Mouse (Mus musculus) embryonic fibroblast, embryonic 13.5 days (primary cell): ENCODE data around the gene Ppfibp1.

Source experiments
- CTCF ChIP-seq: IDR thresholded peaks from 2 replicates; pipeline ENCODE4 v1.5.1; 2011; ENCODE audit warnings: mild to moderate bottlenecking, control low read depth, low read length, moderate library complexity, borderline replicate concordance; ENCODE audit not compliant: insufficient read depth
- POLR2A ChIP-seq: IDR thresholded peaks from 2 replicates; pipeline ENCODE4 v1.6.1; 2011; ENCODE audit warnings: low read depth, mild to moderate bottlenecking, control low read depth, low read length, moderate library complexity

GRCm38 (mm10) chr6:146939026-146939425 lies 50.7 kb downstream of the Ppfibp1 start:
- TF ChIP-seq POLR2A = no peak
- no peak for TF ChIP-seq CTCF
